Mouse (Mus musculus) CD4-positive naive resting alpha-beta T cell, adult 57 days (primary cell): ENCODE data around the gene Vmn1r71. TPM values are rescaled to one million over a fixed set of nuclear protein-coding genes. Genes with fewer than 3 reads are reported as not detected.

Source experiments
- total RNA-seq: library from RNA; stranded (reverse); gene quantifications from one replicate; pipeline ENCODE4 v1.2.4, GENCODE M21; 2023

Vmn1r71 gene
- not detected for total RNA-seq

DNA sequence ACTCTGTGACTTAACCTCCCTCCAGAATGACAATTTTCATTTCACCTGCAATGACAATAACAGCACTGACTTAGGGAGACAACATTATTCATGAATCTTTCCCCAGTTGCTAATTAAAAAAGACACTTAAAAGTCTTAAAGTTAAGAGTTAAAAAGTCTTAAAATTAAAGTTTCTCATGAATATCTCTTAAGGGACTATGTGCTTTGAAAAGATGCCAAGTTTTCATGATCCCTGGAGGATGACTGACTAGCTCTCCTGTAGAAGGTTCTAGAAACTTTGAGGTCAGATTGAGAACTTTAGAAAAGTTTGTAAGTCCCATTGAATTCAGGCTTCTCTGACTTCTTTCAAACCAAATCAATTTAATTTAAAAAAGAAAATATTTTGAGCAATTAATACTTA, at the start of gene Vmn1r71:
TSS of gene Vmn1r71 (minus strand) at position 101 of the 400 bp plus-strand sequence.

Other genes with a start within 250 kb of the Vmn1r71 start
- gene Vmn1r68, start 195.9 kb downstream of the Vmn1r71 start, total RNA-seq, result not detected
- gene Vmn1r69, start 140.7 kb downstream of the Vmn1r71 start, total RNA-seq, result not detected
- gene Vmn1r70, start 122.8 kb downstream of the Vmn1r71 start, total RNA-seq, result not detected
- gene Nlrp4b, start 66.6 kb downstream of the Vmn1r71 start, total RNA-seq, result not detected
- gene Zscan4b, start 150.7 kb upstream of the Vmn1r71 start, total RNA-seq, result not detected